Mouse (Mus musculus) spleen, adult 2 months (tissue): ENCODE measurements around the gene H2-Eb2.

ENCODE experiments used
- CTCF ChIP-seq: fragments of 200-500 bp; IDR thresholded peaks from 2 replicates; pipeline ENCODE4 v1.5.1; 2011; ENCODE audit warnings: mild to moderate bottlenecking, inconsistent platforms; ENCODE audit not compliant: insufficient read depth, insufficient read length, insufficient replicate concordance; ENCODE audit errors: extremely low read depth
- POLR2A ChIP-seq: fragments of 200-500 bp; IDR thresholded peaks from 2 replicates; pipeline ENCODE4 v1.6.1; 2011; ENCODE audit warnings: low read depth, low read length, inconsistent platforms

DNA sequence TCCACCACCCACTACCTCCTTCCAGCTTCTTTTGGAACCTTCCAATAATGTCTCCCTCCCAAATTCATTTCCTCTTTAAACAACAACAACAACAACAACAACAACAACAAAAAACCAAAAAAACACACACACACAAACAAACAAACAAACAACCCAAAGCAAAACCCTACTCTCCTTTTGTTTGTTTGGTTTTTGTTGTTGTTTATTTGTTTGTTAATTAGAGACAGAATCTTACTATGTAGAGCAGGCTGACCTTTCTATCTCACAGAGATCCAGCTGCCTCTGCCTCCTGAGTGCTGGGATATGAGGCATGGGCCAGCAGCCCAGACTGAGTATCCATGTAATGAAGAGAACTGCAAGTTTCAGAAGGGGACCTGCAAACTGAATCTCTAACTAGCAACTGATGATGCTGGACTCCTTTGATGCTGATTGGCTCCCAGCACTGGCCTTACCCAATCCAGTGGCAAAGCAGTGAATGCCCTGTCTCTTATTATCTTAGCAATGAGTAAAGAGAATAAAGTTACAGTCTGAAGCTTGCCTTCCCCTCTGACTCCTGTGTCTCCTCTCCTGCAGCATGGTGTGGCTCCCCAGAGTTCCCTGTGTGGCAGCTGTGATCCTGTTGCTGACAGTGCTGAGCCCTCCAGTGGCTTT is 20.0 kb upstream of the H2-Eb2 start, which contains the start of gene H2-Eb1:
- TF ChIP-seq CTCF: no peak
- TF ChIP-seq POLR2A: peak; percentile 96
